Mouse (Mus musculus): ENCODE measurements at regions not wholly inside any gene's neighbourhood (a gene's known extent, or its start where the extent isn't known, plus 50 kb on each side); places are given as distances from the start of the nearest gene placed in this dataset.

- TF ChIP-seq CTCF (IDR thresholded peaks at IDR 0.05 in 2 of 3, conservative IDR thresholded peaks at IDR 0.05 in 1 of 3; ENCODE audit: control insufficient read depth in 1 of 3, insufficient read depth in 1 of 3, low read depth in 2 of 3, low read length in 3 of 3, poor library complexity in 1 of 3, severe bottlenecking in 1 of 3) (no peak), GATA1 (IDR thresholded peaks at IDR 0.05; ENCODE audit: low read depth, low read length) (no peak), POLR2A (IDR thresholded peaks at IDR 0.05; ENCODE audit: control insufficient read depth in 1 of 2, insufficient read depth in 1 of 2, low read depth in 1 of 2, low read length in 2 of 2, poor library complexity in 1 of 2) (no peak), KAT2A (conservative IDR thresholded peaks at IDR 0.05; ENCODE audit: low read depth, low read length) (no peak), EP300 (IDR thresholded peaks at IDR 0.05; ENCODE audit: low read depth in 1 of 2, low read length in 2 of 2) (no peak), RCOR1 (IDR thresholded peaks at IDR 0.05; ENCODE audit: low read depth, low read length) (no peak), ELF1 (IDR thresholded peaks at IDR 0.05; ENCODE audit: low read depth, low read length) (no peak), CHD2 (IDR thresholded peaks at IDR 0.05; ENCODE audit: low read length) (no peak), USF1 (IDR thresholded peaks at IDR 0.05; ENCODE audit: low read depth, low read length) (no peak), RAD21 (IDR thresholded peaks at IDR 0.05; ENCODE audit: low read depth, low read length) (no peak), CHD1 (IDR thresholded peaks at IDR 0.05; ENCODE audit: low read depth, low read length) (no peak), MYC (IDR thresholded peaks at IDR 0.05; ENCODE audit: low read depth, low read length) (no peak), POLR2AphosphoS2 (IDR thresholded peaks at IDR 0.05; ENCODE audit: low read length) (no peak)
Measured at GRCm38 (mm10) chr13:81040494-81040893, 157.3 kb downstream of the Arrdc3 start.
